Mouse (Mus musculus) stomach, embryonic 16.5 days (tissue): ENCODE results near the gene Gm20517. TPM values are rescaled to one million over a fixed set of nuclear protein-coding genes. Genes with fewer than 3 reads are reported as not detected.

ENCODE experiments used
- ATAC-seq: fragments of 200-750 bp; cut with Nextera tagmentation; 2 replicates; pipeline ENCODE4 v1.8.0; 2017; ENCODE audit warnings: moderate number of reproducible peaks, moderate TSS enrichment; ENCODE audit not compliant: insufficient read depth, low FRiP score
- H3K27ac ChIP-seq: fragments of 300-500 bp; sonication (generic); 2 replicates; pipeline ENCODE4 v1.5.1; 2014; ENCODE audit warnings: low read length
- H3K27me3 ChIP-seq: fragments of 300-500 bp; sonication (generic); 2 replicates; pipeline ENCODE4 v1.6.1; 2014; ENCODE audit warnings: low read length, control low read depth, mixed read lengths; ENCODE audit not compliant: control insufficient read depth, insufficient read depth
- H3K36me3 ChIP-seq: fragments of 300-500 bp; sonication (generic); 2 replicates; pipeline ENCODE4 v1.6.1; 2014; ENCODE audit warnings: low read length; ENCODE audit not compliant: control insufficient read depth, insufficient read depth
- H3K4me1 ChIP-seq: fragments of 300-500 bp; sonication (generic); 2 replicates; pipeline ENCODE4 v1.6.1; 2014; ENCODE audit warnings: low read length, control low read depth, mixed read lengths; ENCODE audit not compliant: control insufficient read depth, insufficient read depth
- H3K4me2 ChIP-seq: fragments of 300-500 bp; sonication (generic); 2 replicates; pipeline ENCODE4 v1.6.1; 2014; ENCODE audit warnings: low read depth, low read length, mixed read lengths
- H3K4me3 ChIP-seq: fragments of 300-500 bp; sonication (generic); replicated peaks from 2 replicates; pipeline ENCODE4 v1.5.1; 2014; ENCODE audit warnings: mild to moderate bottlenecking, low read length
- H3K9ac ChIP-seq: fragments of 300-500 bp; sonication (generic); 2 replicates; pipeline ENCODE4 v1.6.1; 2014; ENCODE audit warnings: low read length
- H3K9me3 ChIP-seq: fragments of 300-500 bp; sonication (generic); replicated peaks from 2 replicates; pipeline ENCODE4 v1.6.1; 2016; ENCODE audit warnings: low read length, control low read depth; ENCODE audit not compliant: control insufficient read depth
- WGBS: fragments of 180-500 bp; shearing (Covaris S2); extraction: QIAGEN DNeasy Blood & Tissue Kit; methylation state at CpG from one replicate; pipeline ENCODE4 v1.1.7; 2014; 5-methylcytosine and 5-hydroxymethylcytosine counted together
- polyA plus RNA-seq: library from polyadenylated mRNA; unstranded; fragments of >200 nt; fragmentation: Nextera tagmentation; extraction: Ambion mirVana; gene quantifications from 2 replicates; pipeline ENCODE4 v1.2.1, GENCODE M21; 2015

Gm20517 gene
- polyA plus RNA-seq: 0.89 and 1.9 TPM in 2 replicates

DNA sequence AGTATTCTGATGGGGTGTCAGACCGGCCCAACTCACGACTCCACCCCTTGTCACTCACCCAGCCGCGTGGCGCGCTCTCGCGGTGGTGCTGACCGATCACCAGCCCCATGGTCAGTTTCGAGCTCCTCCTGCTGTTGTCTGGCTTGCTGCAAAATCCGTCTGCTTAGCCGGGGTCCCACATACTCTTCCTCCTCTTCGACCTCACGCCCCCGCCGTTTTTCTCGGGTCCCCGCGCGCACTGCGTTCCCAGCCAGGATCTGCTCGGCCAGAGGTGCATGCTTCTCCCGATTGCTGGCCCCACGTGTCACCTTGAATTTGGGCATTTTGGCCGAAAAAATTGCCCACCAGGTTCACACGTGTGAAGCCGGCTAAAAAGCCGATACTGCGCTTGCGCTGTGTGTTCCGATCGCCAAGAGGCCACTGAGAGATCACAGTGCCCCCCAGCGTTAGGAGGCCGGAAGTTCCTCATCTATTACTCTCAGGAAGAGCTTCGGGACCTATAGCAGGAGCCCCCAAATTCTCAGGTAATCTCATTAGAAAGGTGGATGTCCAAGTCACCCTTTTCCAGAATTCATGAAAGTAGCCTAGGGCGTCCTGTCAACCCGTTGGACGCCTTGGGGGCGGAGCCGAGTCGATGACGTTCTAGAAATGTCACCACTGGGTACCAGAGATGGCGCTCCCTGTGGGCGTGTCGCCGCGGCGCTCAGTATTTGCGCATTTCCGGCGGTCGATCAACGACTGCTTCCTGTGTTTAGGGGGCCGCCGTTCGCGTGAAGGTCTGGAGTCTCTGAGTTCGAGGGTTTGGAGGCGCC, at the start of gene Gm20517, which contains the start of the genes Bysl and Med20:
Gm20517 (plus strand) TSS at position 741 of the 812 bp plus-strand sequence.
Bysl (minus strand) TSS at position 644 of the 812 bp plus-strand sequence.
Med20 (plus strand) TSS at position 734 of the 812 bp plus-strand sequence.
- H3K36me3 ChIP-seq: no peaks in the 10 kb centered on the region
- peak within 1 kb of the TSS; percentile 85 for H3K9ac ChIP-seq
- H3K4me2 ChIP-seq: peak within 1 kb of the TSS; percentile 87
- H3K27me3 ChIP-seq: no peaks in the 10 kb centered on the region
- H3K4me3 ChIP-seq: peak within 1 kb of the TSS; percentile 90
- peak; percentile 95 for ATAC-seq
- peak within 1 kb of the TSS; percentile 80 for H3K27ac ChIP-seq
- H3K9me3 ChIP-seq: no peaks in the 10 kb centered on the region
- peaks cover 17% of the 10 kb centered on the region for H3K4me1 ChIP-seq
- WGBS: under 1% methylated on average over 59 of the region's 59 CpGs

DNA sequence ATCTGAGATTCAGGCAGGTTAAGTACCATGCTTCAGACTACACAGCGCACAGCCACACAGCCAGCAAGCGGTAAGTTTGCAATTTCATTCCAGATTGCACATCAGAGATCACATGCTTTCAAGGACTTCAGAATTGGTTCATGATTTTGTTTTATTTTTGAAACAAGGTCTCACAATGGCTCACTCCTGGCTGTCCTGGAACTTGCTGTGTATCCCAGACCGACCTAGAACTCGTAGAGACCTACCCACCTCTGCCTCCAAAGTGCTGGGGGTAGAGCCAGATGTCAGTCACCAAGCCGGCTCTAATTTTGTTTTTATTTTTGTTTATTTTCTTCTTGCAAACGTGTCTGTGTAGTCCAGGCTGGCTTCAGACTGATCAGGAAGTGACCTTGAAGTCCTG, 48.5 kb upstream of the Gm20517 start:
- Histone ChIP-seq H3K4me1 (peaks cover 3% of the 10 kb centered on the region), H3K27me3 (no peaks in the 10 kb centered on the region), H3K4me2 (no peak overlapping the region), H3K9me3 (no peaks in the 10 kb centered on the region), H3K27ac (no peak overlapping the region), H3K9ac (no peak overlapping the region), H3K36me3 (no peaks in the 10 kb centered on the region), H3K4me3 (no peak overlapping the region)
- no peak for ATAC-seq
- WGBS: 75% methylated on average over 6 of the region's 6 CpGs

- Histone ChIP-seq H3K4me1 (peaks cover 3% of the 10 kb centered on the region), H3K27ac (no peak overlapping the region), H3K27me3 (no peaks in the 10 kb centered on the region), H3K9ac (no peak overlapping the region), H3K4me2 (no peak overlapping the region), H3K36me3 (no peaks in the 10 kb centered on the region), H3K9me3 (no peaks in the 10 kb centered on the region), H3K4me3 (no peak overlapping the region)
- 75% methylated on average over 5 of the region's 5 CpGs for WGBS
- ATAC-seq: no peak
These were observed 46.8 kb upstream of the Gm20517 start for GRCm38 (mm10) chr17:47564612-47565011.

DNA sequence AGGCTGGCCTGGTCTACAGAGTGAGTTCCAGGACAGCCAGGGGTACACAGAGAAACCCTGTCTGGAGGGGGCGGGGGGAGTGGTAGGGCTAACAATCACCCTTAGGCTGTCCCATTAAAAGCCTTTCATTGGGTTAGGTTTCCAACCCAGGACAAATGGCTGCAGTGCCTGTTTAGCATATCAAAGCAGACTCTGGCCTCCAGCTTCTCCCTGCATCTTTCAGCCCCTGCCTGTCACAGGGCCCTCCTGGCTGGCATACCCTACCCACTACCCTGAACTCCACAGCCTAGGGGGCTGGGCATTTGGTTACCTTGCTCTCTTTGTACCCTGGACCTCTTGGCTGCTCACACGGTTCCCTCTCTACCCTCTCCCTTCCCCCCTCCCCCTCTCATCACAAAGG, 45.3 kb upstream of the Gm20517 start:
- no peaks in the 10 kb centered on the region for H3K4me1 ChIP-seq
- H3K9me3 ChIP-seq: no peaks in the 10 kb centered on the region
- H3K36me3 ChIP-seq: no peaks in the 10 kb centered on the region
- H3K4me2 ChIP-seq: no peak overlapping the region
- no peaks in the 10 kb centered on the region for H3K27me3 ChIP-seq
- no peak overlapping the region for H3K4me3 ChIP-seq
- H3K9ac ChIP-seq: no peak overlapping the region
- 17% methylated on average over 2 of the region's 2 CpGs for WGBS
- H3K27ac ChIP-seq: no peak overlapping the region
- ATAC-seq: no peak

GRCm38 (mm10) chr17:47567271-47567670, 44.1 kb upstream of the Gm20517 start:
- H3K4me3 ChIP-seq: no peak overlapping the region
- no peak for ATAC-seq
- no peaks in the 10 kb centered on the region for H3K27me3 ChIP-seq
- H3K9me3 ChIP-seq: no peaks in the 10 kb centered on the region
- H3K27ac ChIP-seq: peak overlapping the region; percentile 47
- no peaks in the 10 kb centered on the region for H3K4me1 ChIP-seq
- WGBS: 59% methylated on average over 3 of the region's 3 CpGs
- H3K36me3 ChIP-seq: no peaks in the 10 kb centered on the region
- no peak overlapping the region for H3K4me2 ChIP-seq
- no peak overlapping the region for H3K9ac ChIP-seq

DNA sequence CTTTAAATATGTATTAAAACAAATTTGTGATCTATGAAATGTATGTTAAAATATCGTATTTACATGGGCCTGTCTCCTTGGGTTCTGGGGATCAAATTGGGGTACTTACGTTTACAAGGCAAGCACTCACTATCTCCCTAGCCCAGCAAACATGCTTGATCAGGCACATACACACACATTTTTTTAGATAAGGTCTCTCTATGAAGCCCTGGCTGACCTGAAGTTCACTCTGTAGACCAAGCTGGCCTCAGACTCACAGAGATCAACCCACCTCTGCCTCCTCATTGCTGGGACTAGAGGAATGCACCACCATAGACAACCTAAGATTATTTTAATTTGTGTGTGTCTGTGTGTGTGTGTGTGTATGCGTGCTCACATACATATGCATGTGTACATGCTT, 43.0 kb upstream of the Gm20517 start:
- Histone ChIP-seq H3K4me2 (no peak overlapping the region), H3K27ac (no peak overlapping the region), H3K4me3 (no peak overlapping the region), H3K36me3 (no peaks in the 10 kb centered on the region), H3K9me3 (no peaks in the 10 kb centered on the region), H3K27me3 (no peaks in the 10 kb centered on the region), H3K4me1 (no peaks in the 10 kb centered on the region), H3K9ac (no peak overlapping the region)
- 90% methylated on average over 3 of the region's 3 CpGs for WGBS
- ATAC-seq: no peak

- no peaks in the 10 kb centered on the region for H3K4me1 ChIP-seq
- H3K27ac ChIP-seq: no peak overlapping the region
- no peak overlapping the region for H3K9ac ChIP-seq
- H3K9me3 ChIP-seq: no peaks in the 10 kb centered on the region
- no peak overlapping the region for H3K4me3 ChIP-seq
- 82% methylated on average over 10 of the region's 10 CpGs for WGBS
- H3K4me2 ChIP-seq: no peak overlapping the region
- H3K36me3 ChIP-seq: no peaks in the 10 kb centered on the region
- ATAC-seq: no peak
- H3K27me3 ChIP-seq: no peaks in the 10 kb centered on the region
These were observed 42.4 kb upstream of the Gm20517 start for GRCm38 (mm10) chr17:47568951-47569527.

DNA sequence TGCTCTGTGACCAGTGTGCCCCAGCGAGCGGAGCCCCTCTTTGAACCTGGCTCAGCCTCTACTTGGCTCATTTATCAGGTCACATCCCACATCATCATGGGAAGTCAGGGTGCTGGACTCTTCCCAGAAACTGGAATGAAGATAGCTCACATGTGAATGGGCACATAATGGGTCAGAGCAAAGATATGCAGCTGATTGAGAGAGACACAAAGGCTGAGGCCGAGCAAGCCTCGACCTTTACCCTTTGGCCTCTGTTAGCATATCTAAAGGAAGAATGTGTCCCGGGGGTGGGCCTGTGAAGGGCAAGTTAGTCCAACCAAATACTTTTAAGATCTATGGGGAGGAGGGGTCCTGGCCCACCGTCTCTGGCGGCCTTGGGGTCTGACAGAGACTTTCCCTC, 39.8 kb upstream of the Gm20517 start:
- no peak for ATAC-seq
- 49% methylated on average over 7 of the region's 7 CpGs for WGBS

DNA sequence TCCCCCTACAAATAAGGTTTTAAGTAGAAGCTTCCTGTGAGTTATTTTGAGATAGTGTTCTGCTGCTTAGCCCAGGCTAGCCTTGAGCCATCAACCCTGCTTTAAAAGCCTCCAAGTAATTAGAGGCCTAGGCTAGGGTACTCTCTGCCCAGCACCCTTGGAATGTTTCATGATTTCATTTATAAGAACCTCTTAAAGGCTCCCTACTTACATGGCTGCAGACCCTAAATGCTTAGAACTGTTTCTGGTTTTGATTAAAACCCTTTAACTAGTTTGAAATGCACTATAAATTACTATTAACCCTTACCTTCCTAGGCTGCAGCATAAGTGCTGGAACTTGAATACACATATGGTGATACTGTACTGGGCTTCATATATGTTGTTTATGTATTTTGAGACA, 39.0 kb upstream of the Gm20517 start:
- Histone ChIP-seq H3K4me3 (no peak overlapping the region), H3K4me1 (no peaks in the 10 kb centered on the region), H3K9ac (no peak overlapping the region), H3K27me3 (no peaks in the 10 kb centered on the region), H3K36me3 (no peaks in the 10 kb centered on the region), H3K9me3 (no peaks in the 10 kb centered on the region), H3K4me2 (no peak overlapping the region), H3K27ac (no peak overlapping the region)
- no peak for ATAC-seq

More for the DNA sequence above, 39.8 kb upstream of the Gm20517 start:
- H3K27me3 ChIP-seq: no peaks in the 10 kb centered on the region
- no peaks in the 10 kb centered on the region for H3K36me3 ChIP-seq
- no peak overlapping the region for H3K9ac ChIP-seq
- no peak overlapping the region for H3K4me3 ChIP-seq
- no peaks in the 10 kb centered on the region for H3K9me3 ChIP-seq
- no peaks in the 10 kb centered on the region for H3K4me1 ChIP-seq
- no peak overlapping the region for H3K4me2 ChIP-seq
- H3K27ac ChIP-seq: no peak overlapping the region
